Mouse (Mus musculus) heart, postnatal 0 days (tissue): Measurements from ENCODE around the gene Ccdc174. TPM values are rescaled to one million over a fixed set of nuclear protein-coding genes. Genes with fewer than 3 reads are reported as not detected.
"Not testable (repeated sequence)": the region's sequence is repeated elsewhere in the genome, so short reads cannot be mapped to it uniquely, and the experiment has no call there.

Experiments
- ATAC-seq: fragments of 200-750 bp; cut with Nextera tagmentation; 2 replicates; pipeline ENCODE4 v1.8.0; 2017; ENCODE audit warnings: low read depth, moderate number of reproducible peaks, moderate library complexity; ENCODE audit not compliant: insufficient read depth
- DNase-seq: peaks from one replicate; pipeline ENCODE4 v3.0.0-alpha.2; 2016; ENCODE audit warnings: low spot score
- H3K27ac ChIP-seq: fragments of 300-500 bp; sonication (generic); 2 replicates; pipeline ENCODE4 v1.5.1; 2014; ENCODE audit warnings: low read depth, mild to moderate bottlenecking
- H3K27me3 ChIP-seq: fragments of 300-500 bp; sonication (generic); 2 replicates; pipeline ENCODE4 v1.6.1; 2014; ENCODE audit warnings: low read length, mixed read lengths; ENCODE audit not compliant: control insufficient read depth, insufficient read depth
- H3K36me3 ChIP-seq: fragments of 300-500 bp; sonication (generic); replicated peaks from 2 replicates; pipeline ENCODE4 v1.6.1; 2014; ENCODE audit warnings: low read length, mixed read lengths; ENCODE audit not compliant: control insufficient read depth, insufficient read depth
- H3K4me1 ChIP-seq: fragments of 300-500 bp; sonication (generic); 2 replicates; pipeline ENCODE4 v1.6.1; 2014; ENCODE audit warnings: antibody characterized with exemption; ENCODE audit not compliant: control insufficient read depth, insufficient read depth
- H3K4me2 ChIP-seq: fragments of 300-500 bp; sonication (generic); 2 replicates; pipeline ENCODE4 v1.6.1; 2014; ENCODE audit warnings: low read depth, mild to moderate bottlenecking, low read length, moderate library complexity
- H3K4me3 ChIP-seq: fragments of 300-500 bp; sonication (generic); 2 replicates; pipeline ENCODE4 v1.5.1; 2014; ENCODE audit warnings: low read depth, low read length
- H3K9ac ChIP-seq: fragments of 300-500 bp; sonication (generic); replicated peaks from 2 replicates; pipeline ENCODE4 v1.6.1; 2014; ENCODE audit warnings: low read depth, low read length, mixed read lengths
- H3K9me3 ChIP-seq: fragments of 300-500 bp; sonication (generic); replicated peaks from 2 replicates; pipeline ENCODE4 v1.6.1; 2016; ENCODE audit warnings: low read length; ENCODE audit not compliant: control insufficient read depth
- CTCF ChIP-seq: IDR thresholded peaks from 2 replicates; pipeline ENCODE4 v1.5.1; 2016; ENCODE audit warnings: antibody characterized with exemption, control low read depth, low read depth
- EP300 ChIP-seq: IDR thresholded peaks from 2 replicates; pipeline ENCODE4 v1.6.1; 2016; ENCODE audit warnings: antibody characterized with exemption, low read depth
- WGBS: fragments of 180-500 bp; shearing (Covaris S2); extraction: QIAGEN DNeasy Blood & Tissue Kit; methylation state at CpG from one replicate; pipeline ENCODE4 v1.1.7; 2014; 5-methylcytosine and 5-hydroxymethylcytosine counted together
- polyA plus RNA-seq: library from polyadenylated mRNA; unstranded; fragments of >200 nt; fragmentation: Nextera tagmentation; extraction: Ambion mirVana; gene quantifications from 2 replicates; pipeline ENCODE4 v1.2.1, GENCODE M21; 2015
- total RNA-seq: library from RNA; depleted of rRNA; stranded (reverse); fragments of >200 nt; gene quantifications from 2 replicates; pipeline ENCODE4 v1.2.3, GENCODE M21; 2014; ENCODE audit warnings: low replicate concordance

Gene Ccdc174
- total and polyA plus RNA-seq, 2 experiments from 2014 or later = 4.5 to 22.8 TPM

GRCm38 (mm10) chr6:91901505-91901904, 23.7 kb downstream of the Ccdc174 start:
- no peak overlapping the region for H3K27ac ChIP-seq
- no peaks in the 10 kb centered on the region for H3K9me3 ChIP-seq
- WGBS = 27% methylated on average over 5 of the region's 5 CpGs
- DNase-seq = peak; percentile 74
- no peaks in the 10 kb centered on the region for H3K4me1 ChIP-seq
- H3K4me2 ChIP-seq = no peak overlapping the region
- H3K36me3 ChIP-seq = peaks cover 44% of the 10 kb centered on the region
- peak; percentile 92 for TF ChIP-seq CTCF
- no peak for TF ChIP-seq EP300
- no peaks in the 10 kb centered on the region for H3K27me3 ChIP-seq
- H3K9ac ChIP-seq = no peak overlapping the region
- no peak overlapping the region for H3K4me3 ChIP-seq
- no peak; the same call in 1 of the 2 replicates for ATAC-seq

DNA sequence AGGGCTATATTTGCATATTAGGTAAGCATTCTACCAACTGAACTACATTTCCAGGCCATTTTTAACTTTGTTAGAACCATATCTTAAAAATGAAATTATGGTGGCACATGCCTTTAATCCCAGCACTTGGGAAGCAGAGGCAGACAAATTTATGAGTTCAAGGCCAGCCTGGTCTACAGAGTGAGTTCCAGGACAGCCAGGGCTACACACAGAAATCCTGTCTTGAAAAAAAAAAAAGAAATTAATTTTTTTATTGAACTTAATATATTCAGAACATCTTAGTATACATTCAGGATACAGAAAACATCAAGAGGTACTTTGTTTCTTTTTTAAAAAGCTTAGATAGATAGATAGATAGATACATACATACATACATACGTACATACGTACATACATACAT, 24.7 kb downstream of the Ccdc174 start, which contains the start of gene 4930590J08Rik:
TSS of gene 4930590J08Rik (plus strand) at position 301 of the 400 bp plus-strand sequence.
- not testable (repeated sequence) for H3K4me2 ChIP-seq, H3K9me3 ChIP-seq, H3K27ac ChIP-seq, H3K27me3 ChIP-seq, DNase-seq, H3K4me1 ChIP-seq, H3K4me3 ChIP-seq, H3K9ac ChIP-seq, ATAC-seq
- WGBS = 95% methylated on average over 2 of the region's 2 CpGs
- peaks cover 34% of the 10 kb centered on the region for H3K36me3 ChIP-seq

GRCm38 (mm10) chr6:91914011-91914410, 36.2 kb downstream of the Ccdc174 start:
- Histone ChIP-seq H3K4me2 (no peak overlapping the region), H3K4me1 (no peaks in the 10 kb centered on the region), H3K27ac (no peak overlapping the region), H3K27me3 (no peaks in the 10 kb centered on the region), H3K36me3 (no peaks in the 10 kb centered on the region), H3K9me3 (no peaks in the 10 kb centered on the region), H3K4me3 (no peak overlapping the region), H3K9ac (no peak overlapping the region)
- DNase-seq = no peak
- WGBS = 79% methylated on average over 10 of the region's 10 CpGs
- no peak for ATAC-seq
- TF ChIP-seq CTCF (no peak), EP300 (no peak)

- no peak overlapping the region for H3K4me3 ChIP-seq
- no peaks in the 10 kb centered on the region for H3K27me3 ChIP-seq
- no peak overlapping the region for H3K4me2 ChIP-seq
- DNase-seq = no peak
- TF ChIP-seq EP300 (no peak), CTCF (no peak)
- ATAC-seq = no peak
- H3K9me3 ChIP-seq = no peaks in the 10 kb centered on the region
- H3K9ac ChIP-seq = no peak overlapping the region
- H3K36me3 ChIP-seq = no peaks in the 10 kb centered on the region
- no peak overlapping the region for H3K27ac ChIP-seq
- WGBS = 21% methylated on average over 4 of the region's 4 CpGs
- no peaks in the 10 kb centered on the region for H3K4me1 ChIP-seq
Observed at GRCm38 (mm10) chr6:91917286-91917685, 39.4 kb downstream of the Ccdc174 start.

- TF ChIP-seq EP300 (no peak), CTCF (no peak)
- Histone ChIP-seq H3K36me3 (no peaks in the 10 kb centered on the region), H3K27ac (no peak overlapping the region), H3K4me2 (no peak overlapping the region), H3K4me3 (no peak overlapping the region), H3K27me3 (no peaks in the 10 kb centered on the region), H3K9me3 (no peaks in the 10 kb centered on the region), H3K4me1 (no peaks in the 10 kb centered on the region), H3K9ac (no peak overlapping the region)
- 78% methylated on average over 11 of the region's 11 CpGs for WGBS
- ATAC-seq (no peak), DNase-seq (no peak)
Observed at GRCm38 (mm10) chr6:91917716-91918115, 39.9 kb downstream of the Ccdc174 start.

DNA sequence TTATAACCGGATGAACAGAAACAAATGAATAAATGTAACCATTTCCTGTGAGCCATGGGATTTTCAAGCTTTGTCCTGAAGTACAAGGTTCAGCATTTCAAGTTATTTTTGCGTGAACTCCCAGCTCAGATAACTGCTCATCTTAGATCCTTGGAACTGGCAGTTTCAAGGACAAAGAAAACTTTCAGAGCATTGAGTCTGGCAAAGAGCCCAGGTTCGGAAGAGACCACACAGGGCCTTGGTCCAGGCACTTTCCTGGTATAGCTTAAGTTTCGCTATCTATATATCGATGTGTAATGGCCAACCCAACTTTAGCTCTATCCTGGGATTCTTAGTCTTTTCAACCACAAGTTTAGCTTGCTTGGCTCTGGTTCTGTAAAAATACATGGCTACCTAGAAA, 53.4 kb downstream of the Ccdc174 start:
- WGBS = 44% methylated on average over 5 of the region's 5 CpGs
- Histone ChIP-seq H3K27me3 (no peaks in the 10 kb centered on the region), H3K4me2 (no peak overlapping the region), H3K9me3 (no peaks in the 10 kb centered on the region), H3K9ac (no peak overlapping the region), H3K4me3 (no peak overlapping the region), H3K4me1 (peaks cover 6% of the 10 kb centered on the region; the same call in 1 of the 2 replicates), H3K36me3 (no peaks in the 10 kb centered on the region), H3K27ac (no peak overlapping the region)
- TF ChIP-seq EP300 (no peak), CTCF (no peak)
- no peak for ATAC-seq
- DNase-seq = no peak
